Mouse (Mus musculus) lung, postnatal 25 days (tissue): ENCODE results near the gene Bend4.
A peak's percentile ranks its signal among the peaks of the same experiment; 100 is the strongest.

Experiments used
- DNase-seq: peaks from one replicate; pipeline ENCODE4 v3.0.0; 2022; ENCODE audit warnings: low spot score

Bend4 gene

DNA sequence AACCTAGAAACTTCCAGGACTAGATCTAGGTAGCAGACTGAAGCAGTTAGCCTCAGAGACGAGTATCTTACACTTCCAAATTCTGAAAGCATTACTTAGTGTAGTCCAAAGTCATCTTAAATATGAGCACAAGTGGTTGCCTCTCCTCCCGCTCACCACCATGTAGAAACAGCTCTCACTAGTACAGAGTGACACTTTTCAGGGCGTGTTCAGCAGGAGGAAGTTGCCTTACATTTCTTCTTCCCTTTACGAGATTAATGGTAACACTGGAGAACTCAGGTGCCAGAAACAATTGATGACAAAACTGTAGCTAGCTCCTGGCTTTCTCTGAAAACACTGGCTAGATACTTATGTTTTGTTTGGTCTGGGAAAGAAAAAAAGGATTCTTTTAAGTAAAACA is 8.7 kb downstream of the Bend4 start:
- DNase-seq: no peak

DNA sequence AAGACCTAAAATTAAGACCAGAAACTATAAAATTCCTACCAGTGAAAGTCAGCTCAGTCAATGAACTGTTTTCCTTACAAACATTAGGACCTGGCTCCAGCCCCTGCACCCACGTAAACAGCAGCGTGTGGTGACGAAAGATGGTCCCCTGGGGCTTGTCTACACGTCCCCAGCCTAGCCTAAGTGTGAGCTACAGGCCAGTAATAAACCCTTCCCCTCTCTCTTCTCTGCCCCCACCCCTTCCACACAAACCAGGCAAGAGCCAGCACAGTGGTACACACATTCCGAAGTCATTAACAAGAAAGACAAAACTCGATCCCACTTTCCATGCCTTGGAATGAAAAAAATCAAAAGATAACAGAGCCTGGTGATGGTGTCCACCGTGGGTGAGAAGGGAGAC is 16.6 kb downstream of the Bend4 start:
- DNase-seq: no peak

DNA sequence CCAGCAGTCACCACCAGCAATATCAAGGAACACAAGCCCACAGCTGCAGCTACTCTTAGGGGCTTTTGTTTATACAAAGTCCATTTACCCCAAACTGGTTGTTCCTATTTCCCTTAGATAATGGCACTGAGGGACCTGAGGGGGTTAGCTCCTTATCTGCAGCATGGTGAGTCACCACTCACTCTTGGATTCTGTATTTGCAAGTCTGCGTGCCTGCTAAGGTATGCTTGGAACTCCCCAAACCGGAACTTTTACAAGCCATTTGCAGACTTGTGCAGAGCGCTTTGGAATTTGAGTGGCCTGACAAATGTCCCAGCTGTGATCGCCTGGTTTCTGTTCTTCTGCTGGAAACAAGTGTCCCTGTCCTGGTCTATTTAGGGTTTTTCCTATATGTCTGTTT is 17.7 kb downstream of the Bend4 start:
- peak; percentile 34 for DNase-seq

- DNase-seq: no peak
Measured at GRCm38 (mm10) chr5:67408391-67408790, 19.7 kb downstream of the Bend4 start.

DNA sequence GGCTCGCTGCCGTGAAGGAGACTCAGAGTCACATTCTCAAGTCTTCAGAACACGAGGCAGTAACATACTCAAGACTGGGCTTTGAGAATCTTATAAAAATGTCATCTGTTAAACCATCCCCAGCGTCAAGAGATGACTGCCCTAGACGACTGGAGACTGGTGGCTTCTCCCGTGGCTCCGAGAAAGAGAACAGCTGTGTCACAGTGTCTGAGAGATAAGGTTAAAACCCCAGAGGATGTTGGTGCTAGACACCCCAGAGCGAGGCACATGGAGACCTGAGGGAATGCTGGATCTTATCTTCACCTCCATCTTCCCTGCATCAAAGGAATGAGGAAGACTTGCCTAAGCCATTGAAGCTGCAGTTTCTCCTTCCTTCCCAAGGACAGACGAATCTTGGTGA is 23.2 kb downstream of the Bend4 start:
- no peak for DNase-seq

DNA sequence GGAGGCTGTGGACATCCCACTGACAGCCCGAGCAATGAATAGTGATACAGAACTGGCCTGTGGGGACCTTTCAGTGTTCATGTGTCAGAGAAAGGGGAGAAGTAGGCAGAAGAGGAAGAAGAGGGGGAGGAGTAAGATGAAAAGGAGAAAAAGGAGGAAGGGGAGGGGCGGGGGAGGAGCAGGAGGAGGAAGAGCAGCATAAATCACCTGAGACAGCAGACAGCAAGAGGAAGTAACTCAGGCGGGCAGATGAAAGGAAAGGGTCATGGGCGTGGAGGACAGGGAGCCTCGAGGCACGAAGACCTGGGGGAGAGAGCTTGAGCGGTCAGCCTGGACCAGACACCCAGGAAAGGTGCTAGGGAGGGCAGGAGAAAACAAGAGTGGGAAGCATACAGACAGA is 23.7 kb downstream of the Bend4 start:
- no peak for DNase-seq

DNA sequence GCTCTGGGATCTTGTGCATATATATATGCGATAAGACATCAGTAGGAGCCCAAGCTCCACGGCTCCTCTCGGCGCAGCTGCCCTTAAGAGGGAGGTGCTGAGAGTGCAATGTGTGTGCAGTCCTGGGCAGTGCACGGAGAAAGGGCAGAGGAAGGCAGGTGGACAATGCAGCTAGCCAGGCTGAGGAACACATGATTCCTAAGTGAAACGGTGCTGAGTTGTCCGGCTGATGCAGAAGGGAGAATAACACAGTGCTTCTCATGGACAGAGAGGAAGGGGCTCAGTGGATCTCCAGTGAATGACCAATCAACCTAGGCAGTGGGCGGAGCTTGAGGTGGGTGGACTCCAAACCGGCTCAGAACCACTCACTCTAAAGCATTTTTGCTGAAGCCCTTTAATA is 26.5 kb downstream of the Bend4 start:
- no peak for DNase-seq

DNA sequence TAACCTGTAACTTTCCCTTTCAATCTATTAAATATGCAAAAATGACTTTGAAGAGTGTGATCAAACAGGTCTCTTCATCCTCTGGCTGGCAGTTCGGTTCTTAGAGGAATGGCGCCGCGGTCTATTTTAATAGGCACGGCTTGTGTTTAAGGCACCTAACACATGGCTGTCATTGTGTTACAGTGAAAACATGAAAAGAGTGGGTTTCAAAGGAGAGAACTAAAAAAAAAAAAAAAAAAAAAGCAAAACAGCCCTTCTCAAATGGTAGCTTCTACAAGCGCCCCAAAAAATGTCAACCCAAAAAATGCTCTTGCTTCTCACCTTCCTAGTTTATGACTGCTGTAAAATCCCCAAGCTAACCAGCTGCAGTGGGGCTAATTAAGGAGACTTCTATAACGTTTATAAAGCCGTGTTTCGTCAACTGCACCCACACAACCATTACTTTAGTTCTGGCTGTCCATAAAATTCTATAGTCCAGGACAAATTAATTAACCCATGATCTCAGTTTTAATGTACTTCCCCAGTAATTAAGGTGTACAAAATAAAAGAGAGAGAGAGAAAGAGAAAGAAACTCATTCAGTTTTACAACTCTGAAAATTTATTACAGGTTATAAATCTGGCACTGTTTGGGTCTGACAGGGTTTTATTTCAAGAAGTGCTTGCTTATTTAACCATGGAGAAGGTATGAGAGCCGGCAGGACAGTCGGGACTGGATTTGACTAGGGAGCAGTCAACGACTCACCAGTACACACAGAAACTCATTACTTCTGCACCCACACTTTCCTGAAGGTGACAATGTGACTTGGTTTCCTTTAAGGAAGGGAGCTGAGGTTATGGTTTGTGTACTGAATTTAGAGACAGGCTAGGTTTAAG is 27.3 kb downstream of the Bend4 start:
- no peak for DNase-seq

DNA sequence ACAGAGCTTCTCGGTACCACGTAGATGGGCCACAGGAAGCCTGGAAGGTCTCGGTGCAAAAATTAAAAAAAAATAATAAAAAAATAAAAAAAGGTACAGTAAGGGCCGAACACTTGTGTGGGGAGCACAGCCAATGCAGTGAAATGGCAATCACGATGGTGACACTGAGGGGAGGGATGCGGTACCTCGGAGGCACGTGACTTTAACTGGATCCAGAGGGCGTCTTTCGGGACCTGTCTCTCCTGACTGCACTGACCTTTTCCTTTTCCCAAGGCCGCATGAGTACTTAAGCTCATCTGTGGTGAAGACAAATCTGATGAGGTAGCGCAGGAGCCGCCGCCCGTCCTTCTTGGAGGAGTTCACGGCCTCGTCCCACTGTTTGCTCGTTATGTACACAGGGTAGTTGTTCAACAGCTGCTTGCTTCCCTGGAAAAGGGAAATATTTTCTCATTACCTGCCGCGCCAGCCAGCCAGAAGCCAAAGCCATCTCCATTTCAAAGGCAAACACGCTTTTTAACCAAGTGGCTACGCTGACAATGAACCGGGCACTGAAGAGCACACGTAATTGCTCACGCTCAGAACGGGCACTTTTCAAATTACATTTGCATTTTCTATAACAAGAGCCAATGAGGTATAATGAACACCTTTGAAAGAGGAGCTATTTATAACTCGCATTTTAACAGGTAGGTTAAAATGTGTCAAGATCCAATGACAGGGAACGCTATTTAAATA is 28.1 kb downstream of the Bend4 start:
- DNase-seq: no peak

DNA sequence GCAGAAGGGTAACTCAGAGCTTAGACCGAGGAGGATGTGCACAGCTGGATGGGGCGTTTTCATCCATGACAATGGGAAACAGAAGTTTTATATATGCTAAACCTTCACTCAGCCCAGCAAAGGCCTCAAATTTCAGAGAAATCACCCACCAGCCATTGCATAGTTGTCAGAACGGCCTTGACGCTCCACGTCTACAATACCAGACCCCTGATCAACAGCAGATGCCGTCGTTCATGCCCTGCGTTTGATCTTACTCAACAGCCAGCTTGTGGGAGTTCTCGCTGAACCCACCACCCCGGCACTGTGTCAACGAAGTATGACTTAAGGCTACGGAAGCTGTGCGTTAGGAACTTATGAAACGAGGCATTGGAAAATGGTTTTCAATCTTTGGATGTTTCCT is 30.9 kb downstream of the Bend4 start:
- no peak for DNase-seq

- DNase-seq: no peak
Measured at GRCm38 (mm10) chr5:67395211-67395851, 32.8 kb downstream of the Bend4 start.

GRCm38 (mm10) chr5:67393951-67394350 is 34.2 kb downstream of the Bend4 start:
- DNase-seq: peak; percentile 38

- no peak for DNase-seq
Measured at GRCm38 (mm10) chr5:67382556-67382955, 45.6 kb downstream of the Bend4 start.

- DNase-seq: no peak
Measured at GRCm38 (mm10) chr5:67381690-67382089, 46.4 kb downstream of the Bend4 start.

GRCm38 (mm10) chr5:67377044-67377621 is 51.0 kb downstream of the Bend4 start:
- DNase-seq: no peak

DNA sequence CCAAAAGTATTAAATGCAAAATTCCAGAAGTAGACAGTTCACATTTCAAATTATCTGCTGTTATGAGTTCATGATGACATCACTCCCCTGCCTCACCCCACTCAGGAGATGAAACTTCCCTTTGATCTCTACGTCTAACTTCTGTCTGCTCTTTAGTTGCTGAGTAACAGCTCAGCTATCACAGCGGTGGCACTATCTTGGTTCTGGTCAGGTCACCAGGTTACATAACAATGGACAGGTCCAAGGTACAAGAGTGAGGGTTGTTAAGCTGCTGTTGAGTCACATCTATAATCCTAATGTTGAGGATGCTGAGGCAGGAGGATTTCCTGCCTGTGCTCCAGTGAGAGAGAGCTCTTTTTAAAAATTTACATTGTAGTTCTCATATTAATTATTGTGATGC is 65.2 kb downstream of the Bend4 start:
- no peak for DNase-seq

GRCm38 (mm10) chr5:67362316-67362715 is 65.8 kb downstream of the Bend4 start:
- no peak for DNase-seq

DNA sequence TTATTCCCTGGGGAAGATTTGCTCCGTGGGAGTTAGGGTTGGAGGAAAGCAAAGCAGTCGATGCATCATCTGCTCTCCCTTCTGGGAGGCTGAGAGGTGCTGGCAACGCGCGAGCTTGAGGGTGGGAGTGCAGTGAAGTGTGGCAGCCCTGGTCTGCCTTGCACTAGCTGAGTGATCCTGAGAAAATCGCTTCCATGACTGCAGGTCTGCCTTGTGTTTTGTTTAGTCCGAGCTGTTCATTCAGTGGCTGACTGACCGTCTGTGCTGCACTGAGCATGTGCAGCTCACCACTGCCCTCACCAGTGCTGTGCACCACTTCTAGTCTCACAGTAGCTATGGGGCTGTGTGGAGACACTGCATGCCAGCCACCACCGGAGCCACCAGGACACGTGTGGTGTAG is 79.2 kb downstream of the Bend4 start:
- DNase-seq: no peak

DNA sequence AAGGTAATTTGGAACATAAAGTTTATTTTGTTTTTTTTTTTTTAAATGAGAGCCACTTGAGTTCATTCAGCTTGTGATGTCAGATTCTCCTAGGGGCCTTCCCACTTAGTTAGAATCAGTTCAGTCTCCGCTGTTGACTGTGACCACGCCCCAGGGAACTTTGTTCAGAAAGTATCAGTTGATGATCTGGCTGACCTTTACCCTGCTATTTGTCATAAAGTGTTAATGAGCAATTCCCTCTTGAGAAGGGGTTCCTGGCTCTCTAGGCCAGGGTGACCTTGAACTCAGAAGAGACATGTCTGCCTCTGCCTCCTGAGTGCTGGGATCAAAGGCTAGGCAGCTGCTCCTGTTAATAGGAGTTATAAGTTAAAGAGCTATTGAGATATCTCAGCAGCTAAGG is 81.0 kb downstream of the Bend4 start:
- no peak for DNase-seq
